Mouse (Mus musculus) heart, postnatal 0 days (tissue): Measurements from ENCODE around the gene Samm50. TPM values are rescaled to one million over a fixed set of nuclear protein-coding genes. Genes with fewer than 3 reads are reported as not detected.

ENCODE experiments used
- ATAC-seq: fragments of 200-750 bp; cut with Nextera tagmentation; 2 replicates; pipeline ENCODE4 v1.8.0; 2017; ENCODE audit warnings: low read depth, moderate number of reproducible peaks, moderate library complexity; ENCODE audit not compliant: insufficient read depth
- DNase-seq: peaks from one replicate; pipeline ENCODE4 v3.0.0-alpha.2; 2016; ENCODE audit warnings: low spot score
- H3K27ac ChIP-seq: fragments of 300-500 bp; sonication (generic); 2 replicates; pipeline ENCODE4 v1.5.1; 2014; ENCODE audit warnings: low read depth, mild to moderate bottlenecking
- H3K27me3 ChIP-seq: fragments of 300-500 bp; sonication (generic); 2 replicates; pipeline ENCODE4 v1.6.1; 2014; ENCODE audit warnings: low read length, mixed read lengths; ENCODE audit not compliant: control insufficient read depth, insufficient read depth
- H3K36me3 ChIP-seq: fragments of 300-500 bp; sonication (generic); replicated peaks from 2 replicates; pipeline ENCODE4 v1.6.1; 2014; ENCODE audit warnings: low read length, mixed read lengths; ENCODE audit not compliant: control insufficient read depth, insufficient read depth
- H3K4me1 ChIP-seq: fragments of 300-500 bp; sonication (generic); 2 replicates; pipeline ENCODE4 v1.6.1; 2014; ENCODE audit warnings: antibody characterized with exemption; ENCODE audit not compliant: control insufficient read depth, insufficient read depth
- H3K4me2 ChIP-seq: fragments of 300-500 bp; sonication (generic); 2 replicates; pipeline ENCODE4 v1.6.1; 2014; ENCODE audit warnings: low read depth, mild to moderate bottlenecking, low read length, moderate library complexity
- H3K4me3 ChIP-seq: fragments of 300-500 bp; sonication (generic); 2 replicates; pipeline ENCODE4 v1.5.1; 2014; ENCODE audit warnings: low read depth, low read length
- H3K9ac ChIP-seq: fragments of 300-500 bp; sonication (generic); replicated peaks from 2 replicates; pipeline ENCODE4 v1.6.1; 2014; ENCODE audit warnings: low read depth, low read length, mixed read lengths
- H3K9me3 ChIP-seq: fragments of 300-500 bp; sonication (generic); replicated peaks from 2 replicates; pipeline ENCODE4 v1.6.1; 2016; ENCODE audit warnings: low read length; ENCODE audit not compliant: control insufficient read depth
- CTCF ChIP-seq: IDR thresholded peaks from 2 replicates; pipeline ENCODE4 v1.5.1; 2016; ENCODE audit warnings: antibody characterized with exemption, control low read depth, low read depth
- EP300 ChIP-seq: IDR thresholded peaks from 2 replicates; pipeline ENCODE4 v1.6.1; 2016; ENCODE audit warnings: antibody characterized with exemption, low read depth
- WGBS: fragments of 180-500 bp; shearing (Covaris S2); extraction: QIAGEN DNeasy Blood & Tissue Kit; methylation state at CpG from one replicate; pipeline ENCODE4 v1.1.7; 2014; 5-methylcytosine and 5-hydroxymethylcytosine counted together
- polyA plus RNA-seq: library from polyadenylated mRNA; unstranded; fragments of >200 nt; fragmentation: Nextera tagmentation; extraction: Ambion mirVana; gene quantifications from 2 replicates; pipeline ENCODE4 v1.2.1, GENCODE M21; 2015
- total RNA-seq: library from RNA; depleted of rRNA; stranded (reverse); fragments of >200 nt; gene quantifications from 2 replicates; pipeline ENCODE4 v1.2.3, GENCODE M21; 2014; ENCODE audit warnings: low replicate concordance

Samm50 gene
- total and polyA plus RNA-seq, 2 experiments from 2014 or later = 42.4 to 201 TPM

GRCm38 (mm10) chr15:84183967-84184366, 8.1 kb upstream of the Samm50 start:
- H3K4me1 ChIP-seq = no peaks in the 10 kb centered on the region
- H3K9me3 ChIP-seq = no peaks in the 10 kb centered on the region
- 14% methylated on average over 1 of the region's 1 CpGs for WGBS
- H3K27me3 ChIP-seq = peaks cover 5% of the 10 kb centered on the region; the same call in 1 of the 2 replicates
- TF ChIP-seq CTCF = no peak
- no peak for TF ChIP-seq EP300
- H3K4me2 ChIP-seq = no peak overlapping the region
- H3K36me3 ChIP-seq = no peaks in the 10 kb centered on the region
- ATAC-seq (no peak; the same call in 1 of the 2 replicates), DNase-seq (no peak)
- H3K27ac ChIP-seq = no peak overlapping the region
- no peak overlapping the region for H3K4me3 ChIP-seq
- no peak overlapping the region for H3K9ac ChIP-seq

GRCm38 (mm10) chr15:84186196-84186595, 5.8 kb upstream of the Samm50 start:
- Histone ChIP-seq H3K9me3 (no peaks in the 10 kb centered on the region), H3K4me1 (no peaks in the 10 kb centered on the region), H3K27ac (no peak overlapping the region), H3K36me3 (no peaks in the 10 kb centered on the region), H3K4me3 (no peak overlapping the region), H3K9ac (no peak overlapping the region), H3K27me3 (peaks cover 5% of the 10 kb centered on the region; the same call in 1 of the 2 replicates), H3K4me2 (no peak overlapping the region)
- no peak for ATAC-seq
- no peak for TF ChIP-seq EP300
- TF ChIP-seq CTCF = no peak
- DNase-seq = no peak
- 53% methylated on average over 4 of the region's 4 CpGs for WGBS

- H3K27ac ChIP-seq = no peak overlapping the region
- no peaks in the 10 kb centered on the region for H3K36me3 ChIP-seq
- ATAC-seq (no peak), DNase-seq (no peak)
- H3K4me2 ChIP-seq = no peak overlapping the region
- no peaks in the 10 kb centered on the region for H3K9me3 ChIP-seq
- no peak overlapping the region for H3K4me3 ChIP-seq
- no peak overlapping the region for H3K9ac ChIP-seq
- no peaks in the 10 kb centered on the region for H3K27me3 ChIP-seq
- peaks cover 7% of the 10 kb centered on the region for H3K4me1 ChIP-seq
- WGBS = 45% methylated on average over 2 of the region's 2 CpGs
- TF ChIP-seq EP300 = no peak
- TF ChIP-seq CTCF = no peak
Observed at GRCm38 (mm10) chr15:84188887-84189530, 3.0 kb upstream of the Samm50 start.

- Histone ChIP-seq H3K27me3 (no peaks in the 10 kb centered on the region), H3K4me1 (peaks cover 7% of the 10 kb centered on the region), H3K9me3 (no peaks in the 10 kb centered on the region), H3K9ac (no peak overlapping the region), H3K27ac (no peak overlapping the region), H3K4me2 (no peak overlapping the region), H3K36me3 (no peaks in the 10 kb centered on the region), H3K4me3 (no peak overlapping the region)
- 39% methylated on average over 3 of the region's 3 CpGs for WGBS
- TF ChIP-seq EP300 = no peak
- no peak for TF ChIP-seq CTCF
- no peak for ATAC-seq
- peak; percentile 48 for DNase-seq
Observed at GRCm38 (mm10) chr15:84189881-84190280, 2.2 kb upstream of the Samm50 start.

GRCm38 (mm10) chr15:84191724-84192057, 350 bp upstream of the Samm50 start:
- ATAC-seq (no peak; the same call in 1 of the 2 replicates), DNase-seq (no peak)
- peaks cover 7% of the 10 kb centered on the region for H3K4me1 ChIP-seq
- H3K27ac ChIP-seq = peak overlapping the region; percentile 96
- H3K27me3 ChIP-seq = no peaks in the 10 kb centered on the region
- peak overlapping the region; percentile 83 for H3K4me3 ChIP-seq
- TF ChIP-seq EP300 (no peak), CTCF (no peak)
- no peaks in the 10 kb centered on the region for H3K9me3 ChIP-seq
- WGBS = 1% methylated on average over 9 of the region's 9 CpGs
- peak overlapping the region; percentile 75 for H3K4me2 ChIP-seq
- peaks cover 12% of the 10 kb centered on the region for H3K36me3 ChIP-seq
- peak overlapping the region; percentile 75 for H3K9ac ChIP-seq
